Mouse (Mus musculus) MEL (cell line): ENCODE data around the gene Hadha.

ENCODE experiments used
- CTCF ChIP-seq, 3 experiments: IDR thresholded peaks in 2 of 3; conservative IDR thresholded peaks in 1 of 3; 2 replicates each; pipeline ENCODE4 v1.5.1; 2011 to 2012; ENCODE audit warnings: low read length in 3 of 3, low read depth in 2 of 3, mild to moderate bottlenecking in 2 of 3, improper control_type of control experiment in 1 of 3, inconsistent platforms in 1 of 3, mixed read lengths in 1 of 3, moderate library complexity in 1 of 3; ENCODE audit not compliant: control insufficient read depth in 1 of 3, insufficient read depth in 1 of 3, poor library complexity in 1 of 3, severe bottlenecking in 1 of 3
- E2F4 ChIP-seq: IDR thresholded peaks from 2 replicates; pipeline ENCODE4 v1.6.1; 2011; ENCODE audit warnings: low read depth, low read length, improper control_type of control experiment, borderline replicate concordance
- ETS1 ChIP-seq: IDR thresholded peaks from 2 replicates; pipeline ENCODE4 v1.6.1; 2012; ENCODE audit warnings: low read depth, mild to moderate bottlenecking, inconsistent platforms, low read length, improper control_type of control experiment, moderate library complexity
- HCFC1 ChIP-seq: IDR thresholded peaks from 2 replicates; pipeline ENCODE4 v1.6.1; 2012; ENCODE audit warnings: low read depth, mild to moderate bottlenecking, inconsistent platforms, low read length, improper control_type of control experiment, moderate library complexity
- MAFK ChIP-seq: IDR thresholded peaks from 2 replicates; pipeline ENCODE4 v1.6.1; 2011; ENCODE audit warnings: low read depth, mild to moderate bottlenecking, low read length, improper control_type of control experiment, borderline replicate concordance
- MAX ChIP-seq: IDR thresholded peaks from 2 replicates; pipeline ENCODE4 v1.6.1; 2011; ENCODE audit warnings: low read length, improper control_type of control experiment
- MXI1 ChIP-seq: IDR thresholded peaks from 2 replicates; pipeline ENCODE4 v1.6.1; 2011; ENCODE audit warnings: mild to moderate bottlenecking, low read depth, low read length, improper control_type of control experiment
- POLR2A ChIP-seq, 2 experiments: IDR thresholded peaks; 2 replicates each; pipeline ENCODE4 v1.6.1; 2011 to 2012; ENCODE audit warnings: low read length in 2 of 2, mild to moderate bottlenecking in 2 of 2, control low read depth in 1 of 2, improper control_type of control experiment in 1 of 2, low read depth in 1 of 2, moderate library complexity in 1 of 2; ENCODE audit not compliant: control insufficient read depth in 1 of 2, insufficient read depth in 1 of 2, poor library complexity in 1 of 2
- RAD21 ChIP-seq: IDR thresholded peaks from 2 replicates; pipeline ENCODE4 v1.6.1; 2011; ENCODE audit warnings: mild to moderate bottlenecking, low read depth, low read length, improper control_type of control experiment
- UBTF ChIP-seq: IDR thresholded peaks from 2 replicates; pipeline ENCODE4 v1.6.1; 2012; ENCODE audit warnings: low read depth, mild to moderate bottlenecking, inconsistent platforms, low read length, improper control_type of control experiment, moderate library complexity, borderline replicate concordance; ENCODE audit not compliant: insufficient read depth
- ZC3H11A ChIP-seq: IDR thresholded peaks from 2 replicates; pipeline ENCODE4 v1.6.1; 2012; ENCODE audit warnings: low read depth, mild to moderate bottlenecking, inconsistent platforms, low read length, improper control_type of control experiment

- no peak for TF ChIP-seq MAFK
- TF ChIP-seq CTCF (IDR thresholded peaks at IDR 0.05 in 2 of 3, conservative IDR thresholded peaks at IDR 0.05 in 1 of 3; ENCODE audit: control insufficient read depth in 1 of 3, insufficient read depth in 1 of 3, low read depth in 2 of 3, low read length in 3 of 3, poor library complexity in 1 of 3, severe bottlenecking in 1 of 3): no peak
- no peak; the same call in 1 of the 2 replicates for TF ChIP-seq MXI1
- TF ChIP-seq E2F4: no peak
- TF ChIP-seq UBTF: no peak; the same call in 1 of the 2 replicates
- TF ChIP-seq MAX: no peak
- peak in 1 of 2 experiments; percentile 23; a peak in 1 of 4 replicates for TF ChIP-seq POLR2A (IDR thresholded peaks at IDR 0.05; ENCODE audit: control insufficient read depth in 1 of 2, insufficient read depth in 1 of 2, low read depth in 1 of 2, low read length in 2 of 2, poor library complexity in 1 of 2)
- TF ChIP-seq HCFC1: no peak
- TF ChIP-seq RAD21: no peak
- no peak for TF ChIP-seq ZC3H11A
- no peak for TF ChIP-seq ETS1
These were observed 432 bp upstream of the Hadha start for GRCm38 (mm10) chr5:30155395-30155792.
